11 mouse cellular contexts compared by ENCODE assay signal in genomic region chr2:121297701-121298100, GRCm38 (mm10). TPM values are rescaled to one million over a fixed set of nuclear protein-coding genes. Genes with fewer than 3 reads are reported as not detected.
DNase-seq lines count a peak whose midpoint lies in the region; ATAC-seq lines count a peak whose summit lies in the region.
"Had no signal": no experiment of that assay in that cellular context is flagged by ENCODE, and none has a peak within 500 bp of the region (broad histone marks: within the 10 kb centered on the region; RNA-seq: fewer than 3 reads in every experiment).

No protein-coding gene starts in this region.

- H3K9me3 ChIP-seq in forebrain, embryonic 16.5 days (ENCODE audit: control insufficient read depth, low read length) = no peaks in the 10 kb centered on the region
- H3K9me3 ChIP-seq in midbrain, embryonic 11.5 days (ENCODE audit: control insufficient read depth, low read length) = no peaks in the 10 kb centered on the region

- no peaks in the 10 kb centered on the region for H3K27me3 ChIP-seq in forebrain, embryonic 16.5 days (replicated peaks; ENCODE audit: control insufficient read depth, insufficient read depth, low read length)
- no peaks in the 10 kb centered on the region for H3K27me3 ChIP-seq in midbrain, embryonic 11.5 days (ENCODE audit: control insufficient read depth, insufficient read depth, low read length)

- ATAC-seq in forebrain, embryonic 16.5 days = no peak
- ATAC-seq in midbrain, embryonic 11.5 days (ENCODE audit: low FRiP score) = no peak

- H3K4me2 ChIP-seq in forebrain, embryonic 16.5 days (ENCODE audit: low read length) = peak overlapping the region; percentile 66
- peak overlapping the region; percentile 65 for H3K4me2 ChIP-seq in midbrain, embryonic 11.5 days

- H3K4me1 ChIP-seq in forebrain, embryonic 16.5 days (replicated peaks; ENCODE audit: control insufficient read depth, insufficient read depth, low read length) = peaks cover 32% of the 10 kb centered on the region
- peaks cover 45% of the 10 kb centered on the region for H3K4me1 ChIP-seq in midbrain, embryonic 11.5 days (ENCODE audit: control insufficient read depth, insufficient read depth, low read length)

- DNase-seq in embryo, embryonic 11 days = peak; percentile 9
- no peak for DNase-seq in embryo, embryonic 10.5 days (ENCODE audit: low spot score)
- peak; percentile 63 for DNase-seq in brain, adult 2 months (ENCODE audit: low read depth, low spot score)
- peak; percentile 89 for DNase-seq in midbrain, embryonic 11.5 days (ENCODE audit: low spot score, missing footprints)
- no peak for DNase-seq in kidney, postnatal 36 days
- no peak for DNase-seq in ovary, postnatal 10 days (ENCODE audit: low spot score)
- DNase-seq in lung, adult 18-20 months = no peak
- DNase-seq: B cell, adult 2 months; right cerebral cortex, postnatal 25 days had no signal

- H3K27ac ChIP-seq in forebrain, embryonic 16.5 days (ENCODE audit: low read length) = no peak overlapping the region
- H3K27ac ChIP-seq in midbrain, embryonic 11.5 days (ENCODE audit: low read depth, low read length) = no peak overlapping the region
- H3K27ac ChIP-seq: macrophage had no signal

- peaks cover 5% of the 10 kb centered on the region for H3K36me3 ChIP-seq in forebrain, embryonic 16.5 days (ENCODE audit: control insufficient read depth, insufficient read depth)
- H3K36me3 ChIP-seq in midbrain, embryonic 11.5 days (ENCODE audit: control insufficient read depth, insufficient read depth, low read length) = peaks cover 17% of the 10 kb centered on the region; the same call in 1 of the 2 replicates

- 0 out of 2 replicates have a peak overlapping the region, but pooled peaks have one; percentile 15 for H3K9ac ChIP-seq in forebrain, embryonic 16.5 days (replicated peaks; ENCODE audit: low read depth, low read length)
- peak overlapping the region; percentile 37 for H3K9ac ChIP-seq in midbrain, embryonic 11.5 days (ENCODE audit: low read length)

- H3K4me3 ChIP-seq in forebrain, embryonic 16.5 days (replicated peaks; ENCODE audit: low read length) = no peak overlapping the region
- H3K4me3 ChIP-seq in midbrain, embryonic 11.5 days (ENCODE audit: low read depth, low read length) = 0 out of 2 replicates have a peak overlapping the region, but pooled peaks have one; percentile 40

- WGBS in forebrain, embryonic 16.5 days = 20% methylated on average over 9 of the region's 9 CpGs
- whole genome bisulfite sequencing in midbrain, embryonic 11.5 days = 14% methylated on average over 9 of the region's 9 CpGs

RNA-seq across cellular contexts. Expression of gene Map1a, which starts 8.3 kb away (rescaled TPM):
- 10.9 and 13.3 TPM in 2 replicates for polyA plus RNA-seq in forebrain, embryonic 16.5 days (2015; fragmentation: Nextera tagmentation; extraction: Ambion mirVana)
- polyA plus RNA-seq in midbrain, embryonic 11.5 days (2014; fragmentation: Nextera tagmentation; extraction: Ambion mirVana) = 11.2 and 14.3 TPM in 2 replicates

RNA-seq across cellular contexts. Expression of gene Trp53bp1, which starts 26.5 kb away (rescaled TPM):
- 181 and 209 TPM in 2 replicates for polyA plus RNA-seq in forebrain, embryonic 16.5 days (2015; fragmentation: Nextera tagmentation; extraction: Ambion mirVana)
- 132 and 138 TPM in 2 replicates for polyA plus RNA-seq in midbrain, embryonic 11.5 days (2014; fragmentation: Nextera tagmentation; extraction: Ambion mirVana)

RNA-seq across cellular contexts. Expression of gene Ppip5k1, which starts 57.5 kb away (rescaled TPM):
- polyA plus RNA-seq in forebrain, embryonic 16.5 days (2015; fragmentation: Nextera tagmentation; extraction: Ambion mirVana) = 14.3 and 22.4 TPM in 2 replicates
- 10.3 and 11.2 TPM in 2 replicates for polyA plus RNA-seq in midbrain, embryonic 11.5 days (2014; fragmentation: Nextera tagmentation; extraction: Ambion mirVana)

RNA-seq across cellular contexts. Expression of gene Ckmt1, which starts 59.8 kb away (rescaled TPM):
- polyA plus RNA-seq in forebrain, embryonic 16.5 days (2015; fragmentation: Nextera tagmentation; extraction: Ambion mirVana) = 26.3 and 35.7 TPM in 2 replicates
- polyA plus RNA-seq in midbrain, embryonic 11.5 days (2014; fragmentation: Nextera tagmentation; extraction: Ambion mirVana) = 3.8 and 4.1 TPM in 2 replicates
- polyA plus RNA-seq: macrophage had no signal

Comparison
In these comparisons a context has a peak if more than half of its experiments do, and no peak if none do; other contexts are left out.
1. DNase-seq: peak in embryo, embryonic 11 days (single experiment), brain, adult 2 months (single experiment) and midbrain, embryonic 11.5 days (single experiment); none in embryo, embryonic 10.5 days (single experiment), kidney, postnatal 36 days (0 of 2), ovary, postnatal 10 days (single experiment) and lung, adult 18-20 months (0 of 2).